Mouse (Mus musculus) myocyte (in vitro differentiated cells): ENCODE results near the gene P4ha1.

ENCODE experiments used
- CEBPB ChIP-seq: IDR thresholded peaks from 2 replicates; pipeline ENCODE4 v1.6.1; 2011; ENCODE audit warnings: mild to moderate bottlenecking, moderate library complexity; ENCODE audit not compliant: poor library complexity, insufficient read depth, severe bottlenecking
- E2F4 ChIP-seq: IDR thresholded peaks from one replicate; pipeline ENCODE4 v1.6.1; 2011; ENCODE audit warnings: mild to moderate bottlenecking, control low read depth, moderate library complexity; ENCODE audit not compliant: insufficient read depth
- MAX ChIP-seq: IDR thresholded peaks from one replicate; pipeline ENCODE4 v1.6.1; 2011; ENCODE audit warnings: low read depth, mild to moderate bottlenecking, control low read depth
- MYOD1 ChIP-seq, 3 experiments: IDR thresholded peaks; one replicate each; pipeline ENCODE4 v1.6.1; 2011; ENCODE audit warnings: control low read depth in 2 of 3, low read depth in 2 of 3, mild to moderate bottlenecking in 2 of 3, moderate library complexity in 1 of 3; ENCODE audit not compliant: insufficient read length in 2 of 3, control insufficient read depth in 1 of 3
- MYOG ChIP-seq, 3 experiments: IDR thresholded peaks; one replicate each; pipeline ENCODE4 v1.6.1; 2011; ENCODE audit warnings: control low read depth in 2 of 3, low read depth in 2 of 3, mild to moderate bottlenecking in 2 of 3; ENCODE audit not compliant: insufficient read length in 2 of 3, control insufficient read depth in 1 of 3, insufficient read depth in 1 of 3
- POLR2A ChIP-seq: IDR thresholded peaks from one replicate; pipeline ENCODE4 v1.6.1; 2011; ENCODE audit warnings: low read depth, mild to moderate bottlenecking, control low read depth, moderate library complexity; ENCODE audit not compliant: insufficient read length
- POLR2AphosphoS2 ChIP-seq: IDR thresholded peaks from one replicate; pipeline ENCODE4 v1.6.1; 2011; ENCODE audit warnings: low read depth, control low read depth; ENCODE audit not compliant: insufficient read length
- SRF ChIP-seq: IDR thresholded peaks from one replicate; pipeline ENCODE4 v1.6.1; 2011; ENCODE audit warnings: low read depth; ENCODE audit not compliant: control insufficient read depth, insufficient read length
- TCF12 ChIP-seq: IDR thresholded peaks from one replicate; pipeline ENCODE4 v1.6.1; 2011; ENCODE audit warnings: mild to moderate bottlenecking, control low read depth; ENCODE audit not compliant: poor library complexity, insufficient read depth, severe bottlenecking
- TCF3 ChIP-seq: IDR thresholded peaks from one replicate; pipeline ENCODE4 v1.6.1; 2011; ENCODE audit warnings: low read depth, control low read depth; ENCODE audit not compliant: insufficient read length
- USF1 ChIP-seq: IDR thresholded peaks from one replicate; pipeline ENCODE4 v1.6.1; 2011; ENCODE audit warnings: low read depth, mild to moderate bottlenecking, control low read depth, moderate library complexity

- TF ChIP-seq POLR2AphosphoS2 (no peak), TCF12 (no peak), USF1 (no peak), MYOG (IDR thresholded peaks at IDR 0.05; ENCODE audit: control insufficient read depth in 1 of 3, insufficient read depth in 1 of 3, insufficient read length in 2 of 3, low read depth in 2 of 3) (no peak), POLR2A (no peak), MAX (no peak), CEBPB (no peak), SRF (no peak), MYOD1 (IDR thresholded peaks at IDR 0.05; ENCODE audit: control insufficient read depth in 1 of 3, insufficient read length in 2 of 3, low read depth in 2 of 3) (no peak), E2F4 (no peak), TCF3 (no peak)
Measured at GRCm38 (mm10) chr10:59348200-59348599, 25.1 kb downstream of the P4ha1 start.
